In genomic region chr12:34997597-34998182, GRCm38 (mm10) we compare ENCODE assay signal across 30 mouse cellular contexts. TPM values are rescaled to one million over a fixed set of nuclear protein-coding genes. Genes with fewer than 3 reads are reported as not detected.
DNase-seq lines count a peak whose midpoint lies in the region; ATAC-seq and TF ChIP-seq lines count a peak whose summit lies in the region.
"Had no signal": no experiment of that assay in that cellular context is flagged by ENCODE, and none has a peak within 500 bp of the region (broad histone marks: within the 10 kb centered on the region; RNA-seq: fewer than 3 reads in every experiment).

No protein-coding gene starts in this region.

- ATAC-seq in neural tube, embryonic 13.5 days (ENCODE audit: low read depth) = 0 out of 2 replicates have a peak, but pooled peaks have one; percentile 40
- no peak for ATAC-seq in neural tube, embryonic 15.5 days (ENCODE audit: low FRiP score)
- peak; percentile 46 to 58; a peak in 2 of 4 replicates for ATAC-seq in hematopoietic stem cell, adult 5-6 weeks (replicated peaks in 1 of 2; ENCODE audit: insufficient read depth in 1 of 2, low FRiP score in 2 of 2, low TSS enrichment in 1 of 2, low read depth in 1 of 2, poor library complexity in 2 of 2, severe bottlenecking in 2 of 2)
- ATAC-seq: forebrain, embryonic 15.5 days; hindbrain, postnatal 0 days; liver, postnatal 0 days; midbrain, embryonic 16.5 days had no signal

- H3ac ChIP-seq in myocyte (ENCODE audit: control insufficient read depth, insufficient read length) = no peak overlapping the region

- WGBS in neural tube, embryonic 13.5 days = 79% methylated on average over 3 of the region's 3 CpGs
- WGBS in neural tube, embryonic 15.5 days = 86% methylated on average over 3 of the region's 3 CpGs
- 92% methylated on average over 3 of the region's 3 CpGs for WGBS in embryonic facial prominence, embryonic 10.5 days

- DNase-seq in heart, adult 11 months = peak; percentile 3
- no peak for DNase-seq in heart, postnatal 25 days (ENCODE audit: low spot score)
- DNase-seq in kidney, adult 9 months = no peak
- no peak for DNase-seq in embryonic facial prominence, embryonic 10.5 days (ENCODE audit: low spot score)
- DNase-seq: B cell, adult 2 months; cerebellum, adult 8-10 months; gastrocnemius, postnatal 36 days; heart, postnatal 36 days; kidney, postnatal 4 days; liver, postnatal 0 days; lung, postnatal 10 days; retina, postnatal 1 day; thymus, postnatal 14 days had no signal

- no peak overlapping the region for H3K4me2 ChIP-seq in neural tube, embryonic 13.5 days
- H3K4me2 ChIP-seq in neural tube, embryonic 15.5 days = no peak overlapping the region
- no peak overlapping the region for H3K4me2 ChIP-seq in myocyte (ENCODE audit: low read depth)
- H3K4me2 ChIP-seq: embryonic facial prominence, embryonic 12.5 days; forebrain, embryonic 15.5 days; heart, embryonic 13.5 days; limb, embryonic 15.5 days had no signal

- intact Hi-C loops in heart, postnatal 25 days (cut with DNase I) = no loop called here

- H3K79me2 ChIP-seq in myocyte (ENCODE audit: control insufficient read depth, insufficient read depth) = no peaks in the 10 kb centered on the region

- no peaks in the 10 kb centered on the region for H3K27me3 ChIP-seq in neural tube, embryonic 13.5 days
- H3K27me3 ChIP-seq in neural tube, embryonic 15.5 days (replicated peaks) = no peaks in the 10 kb centered on the region
- H3K27me3 ChIP-seq in myocyte (ENCODE audit: control insufficient read depth, insufficient read depth, insufficient read length) = no peaks in the 10 kb centered on the region
- H3K27me3 ChIP-seq in embryonic facial prominence, embryonic 10.5 days (replicated peaks; ENCODE audit: low read depth, poor library complexity, severe bottlenecking) = no peaks in the 10 kb centered on the region
- H3K27me3 ChIP-seq: embryonic facial prominence, embryonic 12.5 days; forebrain, embryonic 15.5 days; heart, embryonic 13.5 days; limb, embryonic 15.5 days; megakaryocyte, embryonic 14.5 days had no signal

- no peak for TF ChIP-seq POLR2A in myocyte (IDR thresholded peaks at IDR 0.05; ENCODE audit: insufficient read length, low read depth)

- H3K9me3 ChIP-seq in neural tube, embryonic 13.5 days = peaks cover 4% of the 10 kb centered on the region; the same call in 1 of the 2 replicates
- H3K9me3 ChIP-seq in neural tube, embryonic 15.5 days (replicated peaks) = no peaks in the 10 kb centered on the region
- H3K9me3 ChIP-seq in embryonic facial prominence, embryonic 10.5 days = no peaks in the 10 kb centered on the region
- H3K9me3 ChIP-seq: embryonic facial prominence, embryonic 12.5 days; forebrain, embryonic 15.5 days; heart, embryonic 13.5 days; limb, embryonic 15.5 days had no signal

- no peaks in the 10 kb centered on the region for H3K36me3 ChIP-seq in neural tube, embryonic 13.5 days
- H3K36me3 ChIP-seq in neural tube, embryonic 15.5 days = no peaks in the 10 kb centered on the region
- H3K36me3 ChIP-seq in myocyte (ENCODE audit: control insufficient read depth, insufficient read depth) = no peaks in the 10 kb centered on the region
- no peaks in the 10 kb centered on the region for H3K36me3 ChIP-seq in embryonic facial prominence, embryonic 10.5 days (replicated peaks)
- H3K36me3 ChIP-seq: embryonic facial prominence, embryonic 12.5 days; forebrain, embryonic 15.5 days; heart, embryonic 13.5 days; limb, embryonic 15.5 days had no signal

- H3K4me3 ChIP-seq in neural tube, embryonic 13.5 days = no peak overlapping the region
- no peak overlapping the region for H3K4me3 ChIP-seq in neural tube, embryonic 15.5 days (replicated peaks)
- H3K4me3 ChIP-seq in myocyte = no peak overlapping the region
- no peak overlapping the region for H3K4me3 ChIP-seq in embryonic facial prominence, embryonic 10.5 days
- H3K4me3 ChIP-seq: embryonic facial prominence, embryonic 12.5 days; erythroblast, embryonic 14.5 days; forebrain, embryonic 15.5 days; heart, embryonic 13.5 days; limb, embryonic 15.5 days; megakaryocyte, embryonic 14.5 days had no signal

- no peak overlapping the region for H3K9ac ChIP-seq in neural tube, embryonic 13.5 days
- no peak overlapping the region for H3K9ac ChIP-seq in neural tube, embryonic 15.5 days (replicated peaks)
- H3K9ac ChIP-seq: embryonic facial prominence, embryonic 12.5 days; forebrain, embryonic 15.5 days; heart, embryonic 13.5 days; limb, embryonic 15.5 days; liver, postnatal 0 days had no signal

- H3K27ac ChIP-seq in neural tube, embryonic 13.5 days (replicated peaks) = no peak overlapping the region
- no peak overlapping the region for H3K27ac ChIP-seq in neural tube, embryonic 15.5 days (replicated peaks)
- H3K27ac ChIP-seq in embryonic facial prominence, embryonic 10.5 days (replicated peaks) = no peak overlapping the region
- H3K27ac ChIP-seq: embryonic facial prominence, embryonic 12.5 days; forebrain, embryonic 15.5 days; heart, embryonic 13.5 days; hindbrain, postnatal 0 days; limb, embryonic 15.5 days had no signal

- H3K4me1 ChIP-seq in neural tube, embryonic 13.5 days (replicated peaks) = no peaks in the 10 kb centered on the region; the same call in 1 of the 2 replicates
- H3K4me1 ChIP-seq in neural tube, embryonic 15.5 days = 0 out of 2 replicates have a peak, but pooled peaks cover 2% of the 10 kb centered on the region
- H3K4me1 ChIP-seq in embryonic facial prominence, embryonic 10.5 days = no peaks in the 10 kb centered on the region
- H3K4me1 ChIP-seq: embryonic facial prominence, embryonic 12.5 days; heart, embryonic 13.5 days; limb, embryonic 15.5 days; megakaryocyte, embryonic 14.5 days had no signal

TF ChIP-seq in myocyte, 11 proteins besides CTCF, POLR2A, EP300 and RAD21:
- no peak for TF ChIP-seq POLR2AphosphoS2 (IDR thresholded peaks at IDR 0.05; ENCODE audit: insufficient read length, low read depth)
- TF ChIP-seq CEBPB (IDR thresholded peaks at IDR 0.05; ENCODE audit: insufficient read depth, poor library complexity, severe bottlenecking) = peak; percentile 76
- no peak for TF ChIP-seq MYOG (IDR thresholded peaks at IDR 0.05; ENCODE audit: control insufficient read depth in 1 of 3, insufficient read depth in 1 of 3, insufficient read length in 2 of 3, low read depth in 2 of 3)
- no peak for TF ChIP-seq MYOD1 (IDR thresholded peaks at IDR 0.05; ENCODE audit: control insufficient read depth in 1 of 3, insufficient read length in 2 of 3, low read depth in 2 of 3)
- no peak for TF ChIP-seq REST (IDR thresholded peaks at IDR 0.05; ENCODE audit: insufficient read depth, insufficient read length)
- no peak for TF ChIP-seq SRF (IDR thresholded peaks at IDR 0.05; ENCODE audit: control insufficient read depth, insufficient read length, low read depth)
- TF ChIP-seq TCF12 (IDR thresholded peaks at IDR 0.05; ENCODE audit: insufficient read depth, poor library complexity, severe bottlenecking) = no peak

RNA-seq across cellular contexts. Expression of gene Prps1l1, which starts 13.1 kb away (rescaled TPM):
- not detected for total RNA-seq in heart, postnatal 25 days (2021)
- not detected in 2 replicates for polyA plus RNA-seq in neural tube, embryonic 13.5 days (2015; fragmentation: Nextera tagmentation; extraction: Ambion mirVana)
- polyA plus RNA-seq in neural tube, embryonic 15.5 days (2015; fragmentation: Nextera tagmentation; extraction: Ambion mirVana) = not detected in 2 replicates
- total RNA-seq in hematopoietic stem cell, adult 5-6 weeks (2017) = 1.0 TPM in 1 of 2 replicates, not detected in the other
- not detected for polyA plus RNA-seq in myocyte (2012; fragmentation: generic; extraction: Trizol)
- 0.11 TPM in 1 of 2 replicates, not detected in the other for polyA plus RNA-seq in embryonic facial prominence, embryonic 10.5 days (2016; fragmentation: Nextera tagmentation; extraction: Ambion mirVana)
- total RNA-seq: adrenal gland, postnatal 36 days; gastrocnemius, postnatal 36 days; heart, postnatal 36 days; hindbrain, postnatal 0 days; left cerebral cortex, adult 18-20 months; left cerebral cortex, postnatal 36 days had no signal
- polyA plus RNA-seq: embryonic facial prominence, embryonic 12.5 days; erythroblast, embryonic 14.5 days; forebrain, embryonic 15.5 days; heart, embryonic 13.5 days; hindbrain, postnatal 0 days; kidney, embryonic 14.5 days; limb, embryonic 15.5 days; liver, postnatal 0 days; midbrain, embryonic 16.5 days; stomach, embryonic 16.5 days had no signal

RNA-seq across cellular contexts. Expression of gene Snx13, which starts 49.3 kb away (rescaled TPM):
- 10 to 100 TPM; 57.3 to 61.4 TPM for total RNA-seq in heart, postnatal 25 days (2021)
- 23.7 and 25.3 TPM in 2 replicates for polyA plus RNA-seq in neural tube, embryonic 13.5 days (2015; fragmentation: Nextera tagmentation; extraction: Ambion mirVana)
- 26.5 and 29.8 TPM in 2 replicates for polyA plus RNA-seq in neural tube, embryonic 15.5 days (2015; fragmentation: Nextera tagmentation; extraction: Ambion mirVana)
- total RNA-seq in hematopoietic stem cell, adult 5-6 weeks (2017) = 30.8 and 42.6 TPM in 2 replicates
- polyA plus RNA-seq in myocyte (2012; fragmentation: generic; extraction: Trizol) = 7.4 TPM
- polyA plus RNA-seq in embryonic facial prominence, embryonic 10.5 days (2016; fragmentation: Nextera tagmentation; extraction: Ambion mirVana) = 14.9 and 16.1 TPM in 2 replicates
